Mouse (Mus musculus): ENCODE measurements around the gene Tpm4.

DNA sequence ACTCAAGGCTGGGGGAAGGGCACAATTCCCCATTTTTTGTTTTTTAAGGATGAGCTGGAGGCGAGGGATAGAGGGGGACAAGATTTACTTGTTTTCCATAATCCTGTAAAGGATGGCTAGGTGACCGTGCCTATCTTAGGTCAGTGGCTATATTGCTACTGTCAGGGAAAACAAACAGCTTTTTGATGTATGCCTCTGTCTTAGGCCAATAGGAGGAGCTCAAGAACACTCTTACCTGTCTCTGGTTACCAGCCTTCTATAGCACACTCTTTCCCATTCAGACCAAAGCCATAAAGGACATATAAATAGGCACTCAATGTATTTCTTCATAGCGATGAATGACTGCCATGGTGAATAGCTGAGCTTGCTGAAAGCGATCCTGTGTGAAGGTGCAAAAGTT is 16.2 kb upstream of the Tpm4 start:
- TF ChIP-seq CTCF (IDR thresholded peaks at IDR 0.05; ENCODE audit: control insufficient read depth, insufficient read depth, insufficient read length) = no peak
- no peak for TF ChIP-seq USF1 (IDR thresholded peaks at IDR 0.05; ENCODE audit: low read depth)
- TF ChIP-seq MAX (IDR thresholded peaks at IDR 0.05) = no peak
- no peak for TF ChIP-seq MYOD1 (IDR thresholded peaks at IDR 0.05; ENCODE audit: control insufficient read depth, insufficient read length, low read depth)

Measured in C2C12 (cell line).